Mouse (Mus musculus) neural tube, embryonic 10.5 days (tissue): ENCODE results near the gene Rpl26.
"Not testable (repeated sequence)": the region's sequence is repeated elsewhere in the genome, so short reads cannot be mapped to it uniquely, and the experiment has no call there.

Experiments used
- DNase-seq: peaks from one replicate; pipeline ENCODE4 v3.0.0-alpha.2; 2017; ENCODE audit warnings: low spot score; ENCODE audit errors: extremely low spot score

Gene Rpl26

GRCm38 (mm10) chr11:68914566-68914965, 13.2 kb downstream of the Rpl26 start:
- DNase-seq = no peak

GRCm38 (mm10) chr11:68923191-68923590, 21.8 kb downstream of the Rpl26 start:
- no peak for DNase-seq

- no peak for DNase-seq
Observed at GRCm38 (mm10) chr11:68924749-68925148, 23.4 kb downstream of the Rpl26 start.

GRCm38 (mm10) chr11:68926981-68927380, 25.6 kb downstream of the Rpl26 start, which contains the start of gene Odf4:
Gene Odf4 (minus strand): TSS chr11:68927081.
- DNase-seq = no peak

- DNase-seq = no peak
Observed at GRCm38 (mm10) chr11:68929947-68930346, 28.6 kb downstream of the Rpl26 start.

GRCm38 (mm10) chr11:68933885-68934507, 32.6 kb downstream of the Rpl26 start:
- no peak for DNase-seq

- DNase-seq = not testable (repeated sequence)
Observed at GRCm38 (mm10) chr11:68936951-68937350, 35.6 kb downstream of the Rpl26 start.

GRCm38 (mm10) chr11:68939451-68940304, 38.3 kb downstream of the Rpl26 start:
- peak; percentile 85 for DNase-seq

- DNase-seq = no peak
Observed at GRCm38 (mm10) chr11:68940516-68940915, 39.1 kb downstream of the Rpl26 start.

- DNase-seq = no peak
Observed at GRCm38 (mm10) chr11:68942731-68943130, 41.3 kb downstream of the Rpl26 start.

GRCm38 (mm10) chr11:68945245-68945644, 43.9 kb downstream of the Rpl26 start:
- no peak for DNase-seq

- DNase-seq = no peak
Observed at GRCm38 (mm10) chr11:68946001-68946400, 44.6 kb downstream of the Rpl26 start.

GRCm38 (mm10) chr11:68946806-68947440, 45.5 kb downstream of the Rpl26 start:
- no peak for DNase-seq

- no peak for DNase-seq
Observed at GRCm38 (mm10) chr11:68947542-68947993, 46.2 kb downstream of the Rpl26 start.

- DNase-seq = peak; percentile 51
Observed at GRCm38 (mm10) chr11:68953903-68954302, 52.5 kb downstream of the Rpl26 start.

- DNase-seq = peak; percentile 38
Observed at GRCm38 (mm10) chr11:68954408-68954807, 53.0 kb downstream of the Rpl26 start.

GRCm38 (mm10) chr11:68955473-68955872, 54.1 kb downstream of the Rpl26 start:
- DNase-seq = no peak

- DNase-seq = no peak
Observed at GRCm38 (mm10) chr11:68956107-68956506, 54.7 kb downstream of the Rpl26 start.
